Mouse (Mus musculus) thymus, adult 2 months (tissue): ENCODE measurements at regions not wholly inside any gene's neighbourhood (a gene's known extent, or its start where the extent isn't known, plus 50 kb on each side); places are given as distances from the start of the nearest gene placed in this dataset.

Experiments used
- CTCF ChIP-seq: fragments of 200-500 bp; IDR thresholded peaks from 2 replicates; pipeline ENCODE4 v1.5.1; 2012; ENCODE audit warnings: mild to moderate bottlenecking, control low read depth, low read length, moderate library complexity, borderline replicate concordance; ENCODE audit not compliant: control insufficient read depth, poor library complexity, insufficient read depth; ENCODE audit errors: extremely low read depth
- POLR2A ChIP-seq: fragments of 200-500 bp; IDR thresholded peaks from 2 replicates; pipeline ENCODE4 v1.6.1; 2012; ENCODE audit warnings: mild to moderate bottlenecking, low read length, control low read depth, moderate library complexity; ENCODE audit not compliant: control insufficient read depth, poor library complexity, insufficient read depth; ENCODE audit errors: extremely low read depth

DNA sequence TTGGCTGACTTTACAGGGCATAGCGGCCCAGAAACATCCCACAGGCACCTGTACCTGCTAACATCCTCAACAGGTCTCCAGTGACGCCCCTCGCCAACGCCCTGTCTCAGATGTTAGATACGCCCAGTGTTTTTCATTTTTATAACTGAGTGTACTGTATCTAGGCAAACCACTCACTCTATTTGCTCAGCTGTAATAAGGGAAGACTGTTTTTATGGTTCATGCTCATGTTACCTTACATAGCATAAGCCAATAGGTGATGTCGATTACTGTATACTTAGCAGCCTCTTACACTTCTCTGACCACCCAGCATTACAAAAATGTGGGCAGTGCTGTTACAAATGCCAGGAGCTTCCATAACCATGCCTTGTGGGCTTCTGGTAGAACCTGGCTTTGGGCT is 97.0 kb downstream of the Cand1 start:
- TF ChIP-seq CTCF (no peak), POLR2A (no peak)
